Mouse (Mus musculus) midbrain, postnatal 0 days (tissue): ENCODE results near the gene Lamp2. TPM values are rescaled to one million over a fixed set of nuclear protein-coding genes. Genes with fewer than 3 reads are reported as not detected.
"Not testable (repeated sequence)": the region's sequence is repeated elsewhere in the genome, so short reads cannot be mapped to it uniquely, and the experiment has no call there.

ENCODE experiments used
- ATAC-seq: fragments of 200-750 bp; cut with Nextera tagmentation; 2 replicates; pipeline ENCODE4 v1.8.0; 2017; ENCODE audit warnings: moderate number of reproducible peaks, mild to moderate bottlenecking, moderate TSS enrichment, moderate library complexity; ENCODE audit not compliant: low FRiP score
- DNase-seq: peaks from one replicate; pipeline ENCODE4 v3.0.0-alpha.2; 2015; ENCODE audit warnings: low spot score
- H3K27ac ChIP-seq: fragments of 300-500 bp; sonication (generic); 2 replicates; pipeline ENCODE4 v1.5.1; 2014; ENCODE audit warnings: low read depth, mild to moderate bottlenecking, low read length, mixed read lengths
- H3K27me3 ChIP-seq: fragments of 300-500 bp; sonication (generic); 2 replicates; pipeline ENCODE4 v1.6.1; 2014; ENCODE audit warnings: low read length, control low read depth, mixed read lengths; ENCODE audit not compliant: insufficient read depth
- H3K36me3 ChIP-seq: fragments of 300-500 bp; sonication (generic); 2 replicates; pipeline ENCODE4 v1.6.1; 2014; ENCODE audit warnings: low read length, control low read depth, mixed read lengths; ENCODE audit not compliant: insufficient read depth
- H3K4me1 ChIP-seq: fragments of 300-500 bp; sonication (generic); 2 replicates; pipeline ENCODE4 v1.6.1; 2014; ENCODE audit warnings: mild to moderate bottlenecking, control low read depth, antibody characterized with exemption, low read length, mixed read lengths; ENCODE audit not compliant: insufficient read depth
- H3K4me2 ChIP-seq: fragments of 300-500 bp; sonication (generic); 2 replicates; pipeline ENCODE4 v1.6.1; 2014; ENCODE audit warnings: low read depth, mild to moderate bottlenecking, low read length, mixed read lengths; ENCODE audit not compliant: poor library complexity, severe bottlenecking
- H3K4me3 ChIP-seq: fragments of 300-500 bp; sonication (generic); 2 replicates; pipeline ENCODE4 v1.5.1; 2014; ENCODE audit warnings: low read depth, mild to moderate bottlenecking, low read length, moderate library complexity
- H3K9ac ChIP-seq: fragments of 300-500 bp; sonication (generic); replicated peaks from 2 replicates; pipeline ENCODE4 v1.6.1; 2014; ENCODE audit warnings: mild to moderate bottlenecking, low read length, moderate library complexity, mixed read lengths; ENCODE audit not compliant: poor library complexity, severe bottlenecking
- H3K9me3 ChIP-seq: fragments of 300-500 bp; sonication (generic); 2 replicates; pipeline ENCODE4 v1.6.1; 2016; ENCODE audit warnings: low read length, control low read depth
- CTCF ChIP-seq: IDR thresholded peaks from 2 replicates; pipeline ENCODE4 v1.5.1; 2016; ENCODE audit warnings: antibody characterized with exemption, mild to moderate bottlenecking
- WGBS: fragments of 180-500 bp; shearing (Covaris S2); extraction: QIAGEN DNeasy Blood & Tissue Kit; methylation state at CpG from one replicate; pipeline ENCODE4 v1.1.7; 2014; 5-methylcytosine and 5-hydroxymethylcytosine counted together
- polyA plus RNA-seq: library from polyadenylated mRNA; unstranded; fragments of >200 nt; fragmentation: Nextera tagmentation; extraction: Ambion mirVana; gene quantifications from 2 replicates; pipeline ENCODE4 v1.2.1, GENCODE M21; 2015
- total RNA-seq: library from RNA; depleted of rRNA; stranded (reverse); fragments of >200 nt; gene quantifications from 2 replicates; pipeline ENCODE4 v1.2.3, GENCODE M21; 2014

The Lamp2 gene
- total and polyA plus RNA-seq, 2 experiments from 2014 or later, result 55.5 to 59.9 TPM

DNA sequence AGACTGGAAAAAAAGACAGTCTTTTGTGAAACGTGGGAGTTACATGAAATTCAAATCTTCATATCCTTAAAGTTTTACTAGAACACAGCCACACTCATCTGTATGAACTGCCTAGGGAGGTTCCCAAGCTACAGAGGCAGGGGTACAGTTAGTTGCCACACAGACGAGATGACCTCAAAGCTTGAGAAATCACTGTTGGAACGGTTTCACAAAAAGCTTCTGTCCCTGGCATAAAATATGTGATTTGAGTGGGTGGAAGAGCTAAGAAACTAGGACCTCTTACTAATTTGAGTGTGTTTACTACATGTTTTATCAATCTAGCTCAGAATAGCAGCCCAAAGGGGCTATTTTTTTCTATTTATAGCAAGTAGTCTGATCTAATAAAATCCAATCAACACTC is 33.9 kb downstream of the Lamp2 start:
- ATAC-seq (no peak), DNase-seq (no peak)
- no peak for TF ChIP-seq CTCF
- H3K4me3 ChIP-seq, result no peak overlapping the region
- H3K27me3 ChIP-seq, result no peaks in the 10 kb centered on the region
- H3K4me2 ChIP-seq, result no peak overlapping the region
- no peak overlapping the region for H3K27ac ChIP-seq
- H3K9me3 ChIP-seq, result no peaks in the 10 kb centered on the region
- no peak overlapping the region for H3K9ac ChIP-seq
- whole genome bisulfite sequencing, result 73% methylated on average over 3 of the region's 3 CpGs
- no peaks in the 10 kb centered on the region for H3K36me3 ChIP-seq
- no peaks in the 10 kb centered on the region for H3K4me1 ChIP-seq

DNA sequence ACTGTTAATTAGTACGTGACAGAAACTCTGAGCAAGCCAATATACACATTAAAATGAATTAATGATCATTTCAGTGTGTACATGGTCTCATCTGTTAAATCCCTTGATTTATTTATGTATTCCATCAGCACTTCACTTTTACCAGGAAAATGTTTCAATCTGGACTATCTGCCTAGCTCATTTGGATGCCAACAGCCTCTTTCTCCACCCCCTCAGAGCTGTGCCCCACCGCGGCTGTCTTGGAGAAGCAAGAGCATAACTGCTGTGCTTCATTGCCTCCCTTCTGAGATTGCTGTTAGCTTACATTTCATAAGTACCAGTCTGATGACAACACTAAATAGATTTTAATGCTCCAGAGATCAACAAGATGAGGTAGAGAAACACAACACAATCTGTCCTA is 52.4 kb downstream of the Lamp2 start:
- Histone ChIP-seq H3K4me1 (no peaks in the 10 kb centered on the region), H3K9ac (no peak overlapping the region), H3K27me3 (no peaks in the 10 kb centered on the region), H3K36me3 (no peaks in the 10 kb centered on the region), H3K4me2 (no peak overlapping the region), H3K9me3 (no peaks in the 10 kb centered on the region), H3K27ac (no peak overlapping the region), H3K4me3 (no peak overlapping the region)
- 58% methylated on average over 3 of the region's 3 CpGs for WGBS
- no peak for DNase-seq
- TF ChIP-seq CTCF, result no peak
- ATAC-seq, result no peak

DNA sequence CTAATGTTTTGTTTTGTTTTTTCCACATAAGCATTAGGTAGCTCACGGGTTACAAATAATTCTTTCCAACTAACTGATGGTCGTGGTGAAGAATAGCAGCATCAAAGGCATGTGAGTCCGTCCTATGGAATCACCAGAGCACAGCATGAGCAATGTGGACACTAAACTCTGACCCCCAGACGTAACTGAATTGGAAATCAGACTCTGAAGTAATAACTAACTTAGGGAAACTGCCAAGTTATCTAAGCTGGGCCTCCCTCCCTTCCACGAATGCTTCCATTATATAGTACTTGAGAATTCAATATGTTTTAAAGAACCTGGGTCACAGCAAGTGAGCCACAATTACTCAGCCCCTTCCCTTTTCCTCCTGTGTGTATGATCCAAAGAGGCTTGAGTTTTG is 53.3 kb downstream of the Lamp2 start:
- DNase-seq (no peak), ATAC-seq (no peak)
- Histone ChIP-seq H3K9ac (no peak overlapping the region), H3K36me3 (no peaks in the 10 kb centered on the region), H3K27me3 (no peaks in the 10 kb centered on the region), H3K27ac (no peak overlapping the region), H3K4me1 (no peaks in the 10 kb centered on the region), H3K4me2 (no peak overlapping the region), H3K4me3 (no peak overlapping the region), H3K9me3 (no peaks in the 10 kb centered on the region)
- WGBS, result 76% methylated on average over 5 of the region's 5 CpGs
- no peak for TF ChIP-seq CTCF

DNA sequence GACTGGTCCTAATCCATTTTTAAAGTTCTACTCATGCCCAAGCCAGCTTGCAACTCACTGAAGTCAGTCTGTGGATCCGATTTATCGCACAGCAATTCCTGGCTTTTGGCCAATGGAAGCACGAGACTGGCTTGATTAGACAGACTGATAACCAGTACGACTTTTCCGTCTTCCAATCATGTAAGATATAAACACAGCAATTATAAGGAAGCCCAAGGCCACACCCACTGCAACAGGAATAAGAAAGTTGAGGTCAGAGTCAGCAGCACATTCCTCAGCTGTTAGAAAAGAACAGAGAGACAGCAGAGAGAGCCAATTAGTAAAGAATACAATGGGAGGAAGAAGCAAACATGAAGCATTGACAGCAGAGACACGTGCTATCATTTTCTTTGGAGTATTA is 54.2 kb downstream of the Lamp2 start:
- TF ChIP-seq CTCF, result no peak

DNA sequence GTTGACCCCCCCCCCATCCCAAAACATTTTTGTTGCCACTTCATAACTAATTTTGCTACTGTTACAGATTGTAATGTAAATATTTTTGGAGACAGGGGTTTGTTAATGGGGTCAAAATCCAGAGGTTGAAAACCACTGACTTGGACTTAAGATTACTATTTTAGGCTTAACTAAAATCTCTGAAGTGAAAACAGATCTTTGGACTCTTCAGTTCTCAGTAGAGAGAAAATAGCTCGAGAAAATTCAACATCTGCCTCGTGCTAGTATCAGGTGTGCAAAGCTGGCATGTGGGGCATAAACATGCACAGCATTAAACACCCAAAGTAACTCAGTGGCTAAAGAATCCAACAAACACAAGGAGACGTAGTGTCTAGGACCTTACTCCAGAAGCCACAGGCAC is 55.6 kb downstream of the Lamp2 start:
- TF ChIP-seq CTCF, result no peak
- Histone ChIP-seq H3K9me3 (no peaks in the 10 kb centered on the region), H3K27me3 (no peaks in the 10 kb centered on the region), H3K4me1 (no peaks in the 10 kb centered on the region), H3K4me2 (no peak overlapping the region), H3K27ac (no peak overlapping the region), H3K9ac (no peak overlapping the region), H3K36me3 (no peaks in the 10 kb centered on the region), H3K4me3 (no peak overlapping the region)
- DNase-seq (no peak), ATAC-seq (no peak)
- WGBS, result 82% methylated on average over 3 of the region's 3 CpGs

More for the DNA sequence above, 54.2 kb downstream of the Lamp2 start:
- H3K4me2 ChIP-seq, result no peak overlapping the region
- H3K36me3 ChIP-seq, result no peaks in the 10 kb centered on the region
- H3K4me3 ChIP-seq, result no peak overlapping the region
- DNase-seq (no peak), ATAC-seq (no peak)
- no peak overlapping the region for H3K27ac ChIP-seq
- WGBS, result 71% methylated on average over 6 of the region's 6 CpGs
- H3K27me3 ChIP-seq, result no peaks in the 10 kb centered on the region
- no peak overlapping the region for H3K9ac ChIP-seq
- H3K4me1 ChIP-seq, result no peaks in the 10 kb centered on the region
- H3K9me3 ChIP-seq, result no peaks in the 10 kb centered on the region

DNA sequence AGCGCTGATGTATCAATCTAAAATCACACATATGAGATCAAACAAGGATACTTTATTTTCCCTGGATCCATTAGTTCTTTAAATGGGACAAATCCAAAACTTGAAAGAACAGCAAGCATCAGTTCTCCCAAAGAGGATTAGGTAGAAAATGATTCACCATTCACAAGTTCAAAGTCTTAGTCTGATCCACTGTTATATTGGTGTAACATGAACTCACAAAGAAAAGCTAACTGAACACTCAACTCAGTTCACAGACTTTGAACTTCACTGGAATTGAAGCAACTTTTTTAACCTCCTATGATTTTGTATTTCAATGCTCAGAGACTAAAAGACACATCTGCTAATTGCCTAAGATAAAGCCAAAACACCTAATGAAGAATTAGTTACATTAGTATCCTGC is 56.6 kb downstream of the Lamp2 start:
- 94% methylated on average over 1 of the region's 1 CpGs for WGBS
- Histone ChIP-seq H3K4me3 (no peak overlapping the region), H3K4me1 (no peaks in the 10 kb centered on the region), H3K9me3 (no peaks in the 10 kb centered on the region), H3K4me2 (no peak overlapping the region), H3K27me3 (no peaks in the 10 kb centered on the region), H3K27ac (no peak overlapping the region), H3K9ac (no peak overlapping the region), H3K36me3 (no peaks in the 10 kb centered on the region)
- ATAC-seq (no peak), DNase-seq (no peak)
- no peak for TF ChIP-seq CTCF

DNA sequence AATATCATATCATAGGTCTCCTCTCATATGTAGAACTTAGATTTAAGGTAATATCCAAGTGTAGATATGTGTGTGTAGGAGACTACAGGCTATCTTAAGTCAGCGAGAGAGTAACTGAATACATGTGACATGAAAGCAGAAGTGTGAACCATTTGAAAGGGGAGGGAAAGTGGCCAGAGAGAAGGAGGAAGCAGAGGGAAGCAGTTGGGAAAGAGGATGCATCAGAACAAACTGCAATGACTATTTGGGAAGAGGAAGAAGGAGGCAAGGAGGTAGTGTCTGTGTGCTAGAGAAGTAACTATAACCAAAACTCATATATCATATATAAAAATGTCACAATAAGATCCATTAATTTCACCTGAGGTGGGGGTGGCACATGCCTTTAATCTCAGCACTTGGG is 83.1 kb downstream of the Lamp2 start:
- H3K4me1 ChIP-seq, ATAC-seq, H3K36me3 ChIP-seq, H3K4me2 ChIP-seq, H3K9ac ChIP-seq, DNase-seq, H3K27ac ChIP-seq, H3K9me3 ChIP-seq, H3K4me3 ChIP-seq, H3K27me3 ChIP-seq: not testable (repeated sequence)
- 90% methylated on average over 1 of the region's 1 CpGs for WGBS

DNA sequence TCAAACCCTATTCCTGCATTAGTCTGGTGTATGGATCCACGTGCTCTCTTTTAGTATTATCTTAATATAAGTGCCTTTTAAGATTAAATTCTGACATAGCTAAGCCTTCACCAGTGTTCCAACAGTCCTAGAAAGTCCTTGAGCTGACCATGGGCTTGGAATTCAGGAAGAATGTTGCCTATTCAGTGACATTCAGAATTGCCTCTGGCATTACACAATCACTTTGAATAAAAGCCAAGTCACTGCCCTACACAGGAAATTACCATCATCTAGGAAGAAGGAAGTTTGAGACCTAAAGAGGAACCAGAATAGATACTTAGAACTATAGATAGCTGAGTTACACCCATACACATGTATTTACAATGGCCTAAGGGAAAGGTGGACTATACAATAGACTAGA is 91.6 kb downstream of the Lamp2 start:
- not testable (repeated sequence) for ATAC-seq, H3K27me3 ChIP-seq
- 72% methylated on average over 1 of the region's 1 CpGs for WGBS

More for the DNA sequence above, 91.6 kb downstream of the Lamp2 start:
- not testable (repeated sequence) for H3K9me3 ChIP-seq, DNase-seq, H3K4me1 ChIP-seq, H3K9ac ChIP-seq, H3K4me2 ChIP-seq, H3K36me3 ChIP-seq, H3K27ac ChIP-seq, H3K4me3 ChIP-seq
